Mouse (Mus musculus): Measurements from ENCODE around the gene Nr4a3. TPM values are rescaled to one million over a fixed set of nuclear protein-coding genes. Genes with fewer than 3 reads are reported as not detected.

Nr4a3 gene
- polyA plus RNA-seq (2012; rRNA removed; ENCODE audit: low replicate concordance): 1.00 and 1.7 TPM in 2 replicates

GRCm38 (mm10) chr4:48044491-48045211 is at the start of gene Nr4a3:
Gene Nr4a3, plus strand, starts transcription at chr4:48045153.

GRCm38 (mm10) chr4:48124773-48125469 is 80.0 kb downstream of the Nr4a3 start, which contains the start of gene Stx17:
Gene Stx17, plus strand, starts transcription at chr4:48124915.

Other genes starting within 250 kb of the Nr4a3 start
- 1.1 and 2.4 TPM in 2 replicates for gene Stx17, start 79.8 kb downstream of the Nr4a3 start, polyA plus RNA-seq (2012; rRNA removed; ENCODE audit: low replicate concordance)
- 6.4 and 22.8 TPM in 2 replicates for gene Erp44, start 234.4 kb downstream of the Nr4a3 start, polyA plus RNA-seq (2012; rRNA removed; ENCODE audit: low replicate concordance)
- 0.71 and 0.98 TPM in 2 replicates for gene Invs, start 234.6 kb downstream of the Nr4a3 start, polyA plus RNA-seq (2012; rRNA removed; ENCODE audit: low replicate concordance)

Measured in duodenum, adult 2 months (tissue).